Comparison of ENCODE assay signal across 8 mouse cellular contexts in the genomic region with DNA sequence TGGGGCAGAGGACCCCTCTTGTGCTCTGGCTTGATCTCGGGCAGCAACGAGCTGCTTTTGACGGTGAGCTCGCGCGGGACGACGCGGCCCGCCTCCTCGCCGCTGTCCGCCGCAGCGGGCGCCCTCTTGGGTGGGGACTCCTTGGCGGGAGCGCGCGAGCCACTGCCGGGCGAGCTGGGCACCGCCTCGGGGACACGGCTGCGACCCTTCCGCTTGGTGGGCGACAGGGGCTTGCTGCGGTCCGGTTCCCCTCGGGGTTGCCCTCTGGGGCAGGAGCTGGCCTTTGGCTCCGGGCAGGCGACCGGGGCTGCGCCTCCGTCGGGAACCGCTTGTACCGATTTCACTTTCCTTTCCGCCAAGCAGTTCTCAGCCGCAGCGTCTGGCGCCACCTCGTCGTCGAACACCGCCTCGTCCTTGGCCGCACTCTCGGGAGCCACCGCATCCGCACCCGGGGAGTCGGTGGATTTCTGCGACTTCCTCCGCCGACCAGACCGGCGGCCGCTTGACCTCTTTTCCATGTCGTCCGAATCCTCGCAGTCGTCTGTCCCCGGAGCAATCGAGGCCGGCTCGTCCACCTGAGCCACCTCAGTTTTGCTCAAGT.
DNase-seq lines count a peak whose midpoint lies in the region; ATAC-seq lines count a peak whose summit lies in the region.

No protein-coding gene starts in this region.

- intact Hi-C loops in heart, postnatal 25 days (cut with DNase I): loop anchor here (2.0 to 10.0 kb wide), 3 partner anchors 46 to 261 kb away; a partner anchor contains a TSS

- peak; percentile 50; the same call in 1 of the 2 replicates for ATAC-seq in erythroid progenitor cell, adult 5-6 weeks (replicated peaks; ENCODE audit: low FRiP score, poor library complexity, severe bottlenecking)
- ATAC-seq in megakaryocyte-erythroid progenitor cell, adult 5-6 weeks (replicated peaks; ENCODE audit: low FRiP score, low TSS enrichment, poor library complexity, severe bottlenecking): peak; percentile 45; the same call in 1 of the 2 replicates

- DNase-seq in A20 (ENCODE audit: low read depth, low spot score) (peak; percentile 81), R1 (ENCODE audit: low read depth, low spot score) (peak; percentile 32)
- peak; percentile 46 for DNase-seq in heart, postnatal 25 days (ENCODE audit: low spot score)
- DNase-seq in kidney, postnatal 4 days: peak; percentile 70 to 79
- peak; percentile 71 to 79 for DNase-seq in spleen, adult 18-20 months
- DNase-seq in layer of hippocampus, adult 9-10 months (ENCODE audit: low spot score): no peak
